Mouse (Mus musculus) bone marrow macrophage, adult 2 months (primary cell): Measurements from ENCODE around the gene Sdhaf4.

Experiments
- CTCF ChIP-seq: IDR thresholded peaks from 2 replicates; pipeline ENCODE4 v1.5.1; 2012; ENCODE audit warnings: low read depth, mild to moderate bottlenecking, low read length, moderate library complexity
- POLR2A ChIP-seq: IDR thresholded peaks from 2 replicates; pipeline ENCODE4 v1.6.1; 2012; ENCODE audit warnings: mild to moderate bottlenecking, low read depth, low read length, borderline replicate concordance

GRCm38 (mm10) chr1:23978281-23978680, 27.2 kb downstream of the Sdhaf4 start:
- TF ChIP-seq CTCF, result no peak
- TF ChIP-seq POLR2A, result no peak
